Mouse (Mus musculus) liver, embryonic 13.5 days (tissue): ENCODE results near the gene Gm10715. TPM values are rescaled to one million over a fixed set of nuclear protein-coding genes. Genes with fewer than 3 reads are reported as not detected.
"Not testable (repeated sequence)": the region's sequence is repeated elsewhere in the genome, so short reads cannot be mapped to it uniquely, and the experiment has no call there.

Experiments used
- ATAC-seq: fragments of 200-750 bp; cut with Nextera tagmentation; 2 replicates; pipeline ENCODE4 v1.8.0; 2017; ENCODE audit warnings: low read depth, mild to moderate bottlenecking, moderate number of reproducible peaks, moderate library complexity
- DNase-seq: peaks from one replicate; pipeline ENCODE4 v3.0.0; 2022
- H3K27ac ChIP-seq: fragments of 300-500 bp; sonication (generic); 2 replicates; pipeline ENCODE4 v1.5.1; 2015; ENCODE audit warnings: moderate library complexity, mild to moderate bottlenecking, inconsistent platforms
- H3K27me3 ChIP-seq: fragments of 300-500 bp; sonication (generic); 2 replicates; pipeline ENCODE4 v1.6.1; 2015; ENCODE audit warnings: mild to moderate bottlenecking, inconsistent platforms
- H3K36me3 ChIP-seq: fragments of 300-500 bp; sonication (generic); 2 replicates; pipeline ENCODE4 v1.6.1; 2015; ENCODE audit warnings: mild to moderate bottlenecking, inconsistent platforms
- H3K4me1 ChIP-seq: fragments of 300-500 bp; sonication (generic); replicated peaks from 2 replicates; pipeline ENCODE4 v1.6.1; 2015; ENCODE audit warnings: inconsistent platforms
- H3K4me2 ChIP-seq: fragments of 300-500 bp; sonication (generic); 2 replicates; pipeline ENCODE4 v1.6.1; 2015; ENCODE audit warnings: inconsistent platforms, mild to moderate bottlenecking, moderate library complexity
- H3K4me3 ChIP-seq: fragments of 300-500 bp; sonication (generic); replicated peaks from 2 replicates; pipeline ENCODE4 v1.5.1; 2015; ENCODE audit warnings: mild to moderate bottlenecking, inconsistent platforms
- H3K9ac ChIP-seq: fragments of 300-500 bp; sonication (generic); 2 replicates; pipeline ENCODE4 v1.6.1; 2015; ENCODE audit warnings: mild to moderate bottlenecking, inconsistent platforms
- H3K9me3 ChIP-seq: fragments of 300-500 bp; sonication (generic); replicated peaks from 2 replicates; pipeline ENCODE4 v1.6.1; 2016; ENCODE audit warnings: inconsistent platforms
- WGBS: fragments of 180-500 bp; shearing (Covaris S2); methylation state at CpG from one replicate; pipeline ENCODE4 v1.1.7; 2015; ENCODE audit not compliant: insufficient replicate concordance; 5-methylcytosine and 5-hydroxymethylcytosine counted together
- microRNA-seq: library from miRNA; unstranded; fragments of <30 nt; microRNA quantifications from one replicate; pipeline ENCODE4, GENCODE M21; 2016
- polyA plus RNA-seq: library from polyadenylated mRNA; unstranded; fragments of >200 nt; fragmentation: Nextera tagmentation; extraction: Ambion mirVana; gene quantifications from 2 replicates; pipeline ENCODE4 v1.2.1, GENCODE M21; 2015

Gene Gm10715
- polyA plus RNA-seq, 1 experiment from 2014 or later, result not detected

GRCm38 (mm10) chr9:3026136-3026535 lies 10.5 kb upstream of the Gm10715 start:
- not testable (repeated sequence) for H3K4me2 ChIP-seq, H3K9me3 ChIP-seq, ATAC-seq, H3K9ac ChIP-seq, DNase-seq, H3K27me3 ChIP-seq, H3K27ac ChIP-seq, H3K4me1 ChIP-seq, H3K4me3 ChIP-seq, H3K36me3 ChIP-seq
- WGBS, result 63% methylated on average over 5 of the region's 5 CpGs

DNA sequence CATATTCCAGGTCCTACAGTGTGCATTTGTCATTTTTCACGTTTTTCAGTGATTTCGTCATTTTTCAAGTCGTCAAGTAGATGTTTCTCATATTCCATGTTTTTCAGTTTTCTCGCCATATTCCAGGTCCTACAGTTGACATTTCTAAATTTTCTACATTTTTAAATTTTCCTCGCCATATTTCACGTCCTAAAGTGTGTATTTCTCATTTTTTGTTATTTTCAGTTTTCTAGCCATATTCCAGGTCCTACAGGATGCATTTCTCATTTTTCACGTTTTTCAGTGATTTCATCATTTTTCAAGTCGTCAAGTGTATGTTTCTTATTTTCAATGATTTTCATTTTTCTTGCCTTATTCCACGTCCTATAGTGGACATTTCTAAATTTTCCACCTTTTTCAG lies 9.9 kb upstream of the Gm10715 start:
- not testable (repeated sequence) for H3K4me3 ChIP-seq, H3K9ac ChIP-seq, ATAC-seq, H3K4me1 ChIP-seq, DNase-seq, H3K27me3 ChIP-seq, H3K4me2 ChIP-seq, H3K9me3 ChIP-seq, H3K27ac ChIP-seq, H3K36me3 ChIP-seq
- 56% methylated on average over 9 of the region's 9 CpGs for WGBS

- H3K27me3 ChIP-seq, H3K9ac ChIP-seq, H3K4me3 ChIP-seq, ATAC-seq, DNase-seq, H3K4me2 ChIP-seq, H3K36me3 ChIP-seq, H3K27ac ChIP-seq, H3K4me1 ChIP-seq, H3K9me3 ChIP-seq: not testable (repeated sequence)
- WGBS, result 62% methylated on average over 9 of the region's 9 CpGs
These were observed 9.5 kb upstream of the Gm10715 start for GRCm38 (mm10) chr9:3027200-3027599.

GRCm38 (mm10) chr9:3029276-3030000 lies 7.2 kb upstream of the Gm10715 start:
- not testable (repeated sequence) for H3K9me3 ChIP-seq, H3K4me1 ChIP-seq, H3K27me3 ChIP-seq, H3K9ac ChIP-seq, H3K4me3 ChIP-seq, H3K4me2 ChIP-seq, ATAC-seq, H3K36me3 ChIP-seq, H3K27ac ChIP-seq
- peak; percentile 71 for DNase-seq
- WGBS, result 56% methylated on average over 13 of the region's 16 CpGs

DNA sequence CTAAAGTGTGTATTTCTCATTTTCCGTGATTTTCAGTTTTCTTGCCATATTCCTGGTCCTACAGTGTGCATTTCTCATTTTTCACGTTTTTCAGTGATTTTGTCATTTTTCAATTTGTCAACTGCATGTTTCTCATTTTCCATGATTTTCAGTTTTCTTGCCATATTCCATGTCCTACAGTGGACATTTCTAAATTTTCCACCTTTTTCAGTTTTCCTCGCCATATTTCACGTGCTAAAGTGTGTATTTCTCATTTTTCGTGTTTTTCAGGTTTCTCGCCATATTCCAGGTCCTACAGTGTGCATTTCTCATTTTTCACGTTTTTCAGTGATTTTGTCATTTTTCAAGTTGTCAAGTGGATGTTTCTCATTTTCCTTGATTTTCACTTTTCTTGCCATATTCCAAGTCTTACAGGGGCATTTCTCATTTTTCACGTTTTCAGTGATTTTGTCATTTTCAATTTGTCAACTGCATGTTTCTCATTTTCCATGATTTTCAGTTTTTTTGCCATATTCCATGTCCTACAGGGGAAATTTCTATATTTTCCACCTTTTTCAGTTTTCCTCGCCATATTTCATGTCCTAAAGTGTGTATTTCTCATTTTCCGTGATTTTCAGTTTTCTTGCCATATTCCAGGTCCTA lies 5.9 kb upstream of the Gm10715 start:
- DNase-seq, H3K4me2 ChIP-seq, H3K4me1 ChIP-seq, H3K36me3 ChIP-seq, ATAC-seq, H3K4me3 ChIP-seq, H3K9ac ChIP-seq, H3K27ac ChIP-seq, H3K9me3 ChIP-seq, H3K27me3 ChIP-seq: not testable (repeated sequence)
- 58% methylated on average over 2 of the region's 10 CpGs for WGBS

GRCm38 (mm10) chr9:3034299-3034698 lies 2.4 kb upstream of the Gm10715 start, which contains the start of gene Gm17535:
TSS of gene Gm17535 (plus strand) at chr9:3034599.
- not testable (repeated sequence) for H3K27ac ChIP-seq, H3K36me3 ChIP-seq, H3K4me3 ChIP-seq, H3K9me3 ChIP-seq, H3K4me1 ChIP-seq, H3K4me2 ChIP-seq, DNase-seq, ATAC-seq, H3K9ac ChIP-seq, H3K27me3 ChIP-seq
- 43% methylated on average over 1 of the region's 8 CpGs for WGBS

DNA sequence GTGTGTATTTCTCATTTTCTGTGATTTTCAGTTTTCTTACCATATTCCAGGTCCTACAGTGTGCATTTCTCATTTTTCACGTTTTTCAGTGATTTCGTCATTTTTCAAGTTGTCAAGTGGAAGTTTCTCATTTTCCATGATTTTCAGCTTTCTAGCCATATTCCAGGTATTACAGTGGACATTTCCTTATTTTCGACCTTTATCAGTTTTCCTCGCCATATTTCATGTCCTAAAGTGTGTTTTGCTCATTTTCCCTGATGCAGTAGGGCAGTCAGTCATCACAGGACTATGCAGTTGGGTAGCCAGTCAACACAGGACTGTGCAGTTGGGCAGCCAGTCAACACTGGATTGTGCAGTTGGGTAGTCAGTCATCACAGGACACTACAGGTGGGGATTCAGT lies 1.5 kb downstream of the Gm10715 start:
- not testable (repeated sequence) for H3K4me2 ChIP-seq, H3K9ac ChIP-seq, H3K4me3 ChIP-seq, H3K4me1 ChIP-seq, DNase-seq, H3K36me3 ChIP-seq, H3K27me3 ChIP-seq, ATAC-seq, H3K27ac ChIP-seq, H3K9me3 ChIP-seq
- 50% methylated on average over 4 of the region's 4 CpGs for WGBS

Small RNAs within 50 kb of the gene (microRNA-seq; reads per million reads assigned to microRNA genes)
- not detected for gene Mir101c

Other genes starting within 250 kb of the Gm10715 start
- not detected in 2 replicates for gene Gm10722, start 36.0 kb upstream of the Gm10715 start, polyA plus RNA-seq
- gene Gm11168, start 33.5 kb upstream of the Gm10715 start, polyA plus RNA-seq, result not detected in 2 replicates
- not detected in 2 replicates for gene Gm10721, start 23.7 kb upstream of the Gm10715 start, polyA plus RNA-seq
- not detected in 2 replicates for gene Gm10720, start 21.2 kb upstream of the Gm10715 start, polyA plus RNA-seq
- gene Gm10719, start 19.5 kb upstream of the Gm10715 start, polyA plus RNA-seq, result not detected in 2 replicates
- not detected in 2 replicates for gene Gm10718, start 13.3 kb upstream of the Gm10715 start, polyA plus RNA-seq
- not detected in 2 replicates for gene Gm10717, start 11.5 kb upstream of the Gm10715 start, polyA plus RNA-seq
- gene Gm17535, start 2.3 kb upstream of the Gm10715 start, polyA plus RNA-seq, result not detected in 2 replicates